Mouse (Mus musculus) retina, embryonic 14.5 days (tissue): ENCODE data around the gene Btbd9.

Experiments
- DNase-seq: peaks from one replicate; pipeline ENCODE4 v3.0.0-alpha.2; 2015; ENCODE audit warnings: low spot score

The Btbd9 gene

GRCm38 (mm10) chr17:30598300-30598699 is 22.0 kb upstream of the Btbd9 start:
- no peak for DNase-seq

DNA sequence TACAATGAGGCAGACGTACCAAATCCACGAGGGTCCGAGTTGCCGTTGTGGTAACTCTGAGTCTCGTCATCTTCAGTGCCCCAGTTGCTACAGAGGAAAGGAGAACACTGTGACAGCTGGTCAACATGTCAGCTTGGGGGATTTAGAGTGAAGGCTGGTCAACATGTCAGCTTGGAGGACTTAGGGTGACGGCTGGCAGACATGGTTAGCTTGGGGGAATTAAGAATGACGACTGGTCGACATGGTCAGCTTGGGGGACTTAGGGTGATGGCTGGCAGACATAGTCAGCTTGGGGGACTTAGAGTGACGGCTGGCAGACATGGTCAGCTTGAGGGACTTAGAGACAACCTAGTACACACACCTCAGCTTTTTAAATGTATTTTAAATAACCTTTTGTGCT is 21.5 kb upstream of the Btbd9 start:
- peak; percentile 35 for DNase-seq

DNA sequence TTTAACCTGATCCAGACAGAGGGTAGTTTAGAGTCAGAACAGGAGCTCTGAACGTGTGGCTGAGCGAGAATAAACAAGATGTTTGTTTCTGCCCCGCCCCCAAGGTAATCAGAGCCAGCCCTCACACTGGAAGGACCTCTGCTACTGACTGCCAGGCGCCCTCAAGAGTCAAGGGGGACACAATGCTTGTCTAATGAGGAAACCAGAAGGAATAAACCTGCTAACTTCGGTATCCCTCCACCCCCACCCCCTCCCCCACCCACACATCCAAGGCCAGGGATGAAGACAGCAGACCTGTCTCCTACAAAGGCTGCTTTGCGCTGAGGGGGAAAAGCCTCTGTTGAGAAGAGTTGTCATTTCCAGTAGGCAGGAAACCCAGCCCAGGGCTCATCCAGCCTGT is 18.6 kb upstream of the Btbd9 start:
- no peak for DNase-seq

GRCm38 (mm10) chr17:30594407-30594806 is 18.1 kb upstream of the Btbd9 start:
- DNase-seq = no peak

DNA sequence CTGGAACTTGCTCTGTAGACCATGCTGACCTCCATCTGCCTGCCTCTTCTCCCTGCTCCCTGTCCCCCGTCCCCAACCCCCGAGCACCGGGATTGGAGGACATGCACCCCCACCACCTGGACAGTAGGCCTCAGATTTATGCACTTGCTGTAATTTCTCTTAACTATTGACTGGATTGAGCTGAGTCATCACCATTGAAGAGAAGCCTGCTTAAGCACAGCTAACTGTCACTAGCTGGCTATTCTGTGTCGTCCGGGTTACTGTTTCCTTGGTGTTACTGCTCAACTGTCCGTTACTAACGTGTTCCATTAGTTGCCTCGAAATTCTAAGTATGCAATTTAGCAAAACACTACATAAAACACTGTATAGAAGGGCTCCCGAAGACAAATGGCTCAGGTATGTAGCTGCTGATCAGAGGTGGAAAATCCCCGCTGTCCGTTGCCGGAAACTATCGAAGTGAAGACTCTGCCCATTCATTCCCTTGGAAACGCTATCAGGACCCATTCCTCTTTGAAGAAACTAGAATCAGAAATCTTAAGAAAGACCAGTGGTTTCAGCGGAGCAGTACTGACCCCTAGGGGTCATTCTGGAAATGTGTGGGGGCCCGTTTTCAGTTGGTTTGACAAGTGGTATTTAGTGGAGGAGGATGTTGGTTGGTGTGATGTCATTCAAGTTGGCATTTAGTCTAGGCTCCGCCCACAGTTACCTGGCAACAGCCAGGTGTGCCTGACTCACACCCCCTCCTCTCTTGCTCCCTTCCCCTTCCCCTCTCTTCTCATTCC is 14.3 kb upstream of the Btbd9 start:
- peak; percentile 90 for DNase-seq

- no peak for DNase-seq
Observed at GRCm38 (mm10) chr17:30583258-30584001, 7.1 kb upstream of the Btbd9 start.

GRCm38 (mm10) chr17:30582313-30582712 is 6.0 kb upstream of the Btbd9 start:
- DNase-seq = no peak

- DNase-seq = no peak
Observed at GRCm38 (mm10) chr17:30581201-30581600, 4.9 kb upstream of the Btbd9 start.

DNA sequence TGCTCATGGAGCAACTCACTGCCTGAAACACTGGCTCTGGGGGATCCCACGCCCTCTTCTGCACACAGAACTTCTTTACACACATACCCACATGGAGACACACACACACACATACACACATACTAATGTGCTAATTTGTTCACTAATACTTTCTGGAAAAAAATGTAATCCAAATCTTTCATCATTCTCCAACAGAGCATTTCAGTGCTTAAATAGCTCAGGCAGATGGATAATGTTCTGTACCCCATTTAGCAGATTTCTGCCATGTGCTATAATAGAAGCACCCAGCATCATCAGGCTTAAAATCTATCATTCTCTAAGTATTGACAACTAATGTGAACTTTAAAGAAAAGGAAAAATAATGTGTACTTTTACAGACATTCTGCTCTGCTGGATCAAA is 4.5 kb upstream of the Btbd9 start:
- DNase-seq = no peak

DNA sequence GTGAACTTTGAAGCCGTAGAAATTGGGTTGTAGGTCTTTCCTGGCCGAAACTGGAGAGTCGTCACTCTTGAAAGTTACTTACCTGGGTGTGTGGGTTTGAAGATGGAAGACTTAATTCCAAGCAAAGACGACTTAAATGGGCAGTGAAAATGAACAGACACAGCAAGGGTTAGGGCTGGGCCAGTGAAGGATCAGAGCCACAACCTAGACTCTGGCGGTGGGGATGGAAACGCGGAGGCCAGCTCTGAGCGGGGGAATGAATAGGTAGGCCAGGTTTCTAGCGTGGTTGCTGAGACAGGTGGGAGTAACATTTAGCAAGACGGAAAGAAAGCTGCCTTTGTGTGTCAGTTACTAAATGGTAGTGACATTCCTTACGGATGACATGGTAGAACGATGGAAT is 658 bp upstream of the Btbd9 start:
- no peak for DNase-seq

DNA sequence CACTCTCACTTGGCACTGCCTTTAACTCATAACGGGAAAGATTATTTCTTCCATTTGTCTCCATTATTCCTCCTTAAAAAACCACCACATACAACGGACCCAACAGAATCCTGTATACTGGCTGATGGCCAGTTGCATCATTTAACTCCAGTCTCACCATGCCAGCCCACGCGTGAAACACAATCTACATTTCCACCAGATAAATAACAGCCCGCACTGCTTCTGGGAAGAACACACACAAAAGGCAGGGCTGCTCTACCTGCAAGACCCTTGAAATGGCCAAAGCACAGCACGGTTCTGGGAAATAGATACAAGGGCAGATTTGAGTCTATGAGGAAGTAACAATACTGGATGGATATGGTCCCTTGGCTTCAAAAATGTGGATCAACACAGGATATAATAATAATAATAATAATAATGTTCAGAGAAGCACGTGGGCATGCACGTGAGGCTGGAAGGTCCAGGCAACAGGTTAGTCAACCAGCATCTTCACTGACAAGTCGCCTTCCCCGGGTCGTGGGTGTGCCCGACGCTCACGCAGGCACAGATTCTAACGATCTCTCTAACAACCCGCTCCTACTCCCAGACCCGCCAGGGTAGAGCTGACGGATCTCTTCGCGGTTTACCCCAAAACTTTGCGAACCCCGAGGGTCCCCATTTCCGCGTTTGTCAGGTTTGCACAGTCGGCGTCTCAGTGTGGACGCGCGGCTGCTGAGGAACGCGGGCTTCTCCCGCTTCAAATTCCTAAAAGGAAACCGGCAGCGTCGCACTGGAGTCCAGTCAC is 975 bp downstream of the Btbd9 start:
- no peak for DNase-seq

- no peak for DNase-seq
Observed at GRCm38 (mm10) chr17:30574783-30575075, 1.6 kb downstream of the Btbd9 start.

DNA sequence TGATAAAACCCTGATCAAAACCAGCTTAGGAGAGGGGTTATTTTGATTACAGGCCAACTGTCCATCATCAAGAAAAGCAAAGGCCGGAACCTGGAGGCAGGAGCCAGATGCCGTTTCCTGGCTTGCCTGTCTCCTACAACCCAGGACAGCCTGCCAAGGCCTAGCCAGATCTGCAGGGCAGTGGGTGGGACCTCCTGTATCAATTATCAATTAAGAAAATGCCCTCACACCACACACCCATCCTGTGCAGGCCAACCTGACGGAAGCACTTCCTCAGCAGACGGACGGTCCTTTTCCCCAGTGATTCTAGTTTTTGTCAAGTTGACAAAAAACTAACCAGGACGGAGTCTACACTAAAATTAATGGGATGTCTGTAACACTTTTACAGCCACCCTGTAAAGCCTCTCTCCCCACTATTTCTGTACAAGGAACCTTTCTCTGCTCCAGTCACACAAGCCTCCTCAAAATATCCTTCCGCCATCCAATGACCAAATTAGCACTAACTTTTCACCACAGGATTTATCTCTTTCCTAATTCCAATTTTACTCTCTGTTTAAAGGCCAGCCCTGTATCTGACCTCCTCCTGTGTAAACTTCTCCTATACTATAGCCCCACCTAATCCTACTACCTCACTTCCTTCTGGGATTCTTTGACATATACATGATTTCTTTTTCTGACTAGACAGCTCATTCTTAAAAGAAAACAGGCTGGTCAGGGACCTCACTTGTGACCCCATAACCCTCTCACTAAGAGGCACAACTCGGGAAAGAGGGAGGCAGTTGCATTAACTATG is 2.1 kb downstream of the Btbd9 start:
- no peak for DNase-seq

DNA sequence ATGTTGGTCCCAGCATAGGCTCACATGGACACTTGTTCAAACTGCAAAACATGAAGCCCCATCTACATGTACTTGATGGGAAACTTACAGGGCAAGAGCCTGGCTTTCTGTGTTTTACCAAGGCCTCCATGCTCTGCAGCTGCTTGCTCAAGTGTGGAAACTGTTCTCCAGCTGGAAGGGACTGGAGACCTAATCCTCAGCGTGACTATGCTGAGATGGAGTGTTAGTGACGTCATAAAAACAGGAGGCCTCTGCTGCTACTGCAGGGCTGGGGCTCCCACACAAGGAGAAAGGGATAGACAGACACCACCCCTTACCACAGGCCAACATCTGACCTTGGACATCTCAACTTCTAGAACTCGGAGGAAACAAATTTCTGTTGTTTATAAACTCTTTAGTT is 5.3 kb downstream of the Btbd9 start:
- DNase-seq = no peak

GRCm38 (mm10) chr17:30570173-30570572 is 6.1 kb downstream of the Btbd9 start:
- no peak for DNase-seq

DNA sequence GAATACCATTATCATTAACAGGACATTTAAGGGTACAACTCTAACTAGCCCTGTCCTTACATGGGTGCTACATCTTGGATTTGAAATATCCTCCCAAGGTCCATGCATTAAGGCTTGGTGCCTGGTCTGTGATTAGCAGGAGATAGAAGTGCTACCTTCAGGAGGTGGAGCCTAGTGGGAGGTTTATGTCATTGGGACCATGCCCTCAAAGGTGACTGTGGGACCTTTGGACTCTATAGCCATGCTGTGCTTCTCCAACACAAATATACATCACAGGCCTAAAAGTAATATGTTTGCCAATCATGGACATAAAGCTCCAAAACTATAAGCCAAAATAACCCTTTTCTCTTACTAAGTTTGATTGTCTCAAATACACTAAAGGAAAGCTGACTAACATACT is 7.8 kb downstream of the Btbd9 start:
- no peak for DNase-seq

GRCm38 (mm10) chr17:30564971-30565370 is 11.3 kb downstream of the Btbd9 start:
- no peak for DNase-seq

GRCm38 (mm10) chr17:30564407-30564806 is 11.9 kb downstream of the Btbd9 start:
- DNase-seq = no peak

GRCm38 (mm10) chr17:30563484-30564075 is 12.7 kb downstream of the Btbd9 start:
- DNase-seq = no peak

- no peak for DNase-seq
Observed at GRCm38 (mm10) chr17:30562770-30563169, 13.5 kb downstream of the Btbd9 start.

DNA sequence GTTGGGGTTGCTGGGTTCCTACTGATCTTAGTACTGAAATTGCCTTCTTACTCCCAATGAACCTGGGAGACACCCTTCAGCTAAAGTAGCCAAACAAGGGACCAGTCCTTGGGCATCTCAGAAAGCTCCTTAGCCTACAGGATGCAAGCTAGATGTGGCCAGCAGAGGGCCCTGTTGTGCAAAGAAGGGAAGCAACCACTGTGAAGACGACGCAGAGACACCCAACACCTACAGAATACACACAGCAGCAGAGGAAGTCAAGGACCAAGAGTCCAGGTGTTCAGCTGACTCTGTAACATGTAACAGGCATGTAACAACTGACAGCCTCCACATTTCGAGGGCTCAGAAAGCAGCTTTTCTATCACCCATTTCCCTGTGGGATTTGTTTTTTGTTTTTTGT is 16.8 kb downstream of the Btbd9 start:
- DNase-seq = peak; percentile 70

DNA sequence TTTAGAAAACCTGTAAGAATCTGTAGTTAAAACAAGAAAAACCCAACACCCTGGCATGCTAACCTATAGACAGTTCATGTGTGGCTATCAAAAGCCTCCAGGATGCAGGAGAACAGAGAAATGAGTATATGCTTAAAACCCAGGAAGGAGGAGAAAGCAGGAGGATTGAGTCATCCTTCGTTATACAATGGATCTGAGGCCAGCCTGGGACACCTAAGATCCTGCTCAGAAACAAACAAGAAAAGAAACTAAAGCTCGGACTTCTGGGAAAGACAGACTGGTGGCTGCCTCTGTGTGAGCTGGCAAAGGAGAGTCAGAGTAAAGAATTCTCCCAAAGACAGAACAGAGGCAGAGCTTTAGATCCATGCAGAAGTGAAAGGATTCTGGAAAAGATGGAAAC is 17.7 kb downstream of the Btbd9 start:
- DNase-seq = no peak
